Mouse (Mus musculus): ENCODE data around the gene Plagl1. TPM values are rescaled to one million over a fixed set of nuclear protein-coding genes. Genes with fewer than 3 reads are reported as not detected.
"Not testable (repeated sequence)": the region's sequence is repeated elsewhere in the genome, so short reads cannot be mapped to it uniquely, and the experiment has no call there.

The Plagl1 gene
- polyA plus RNA-seq (2016; fragmentation: Nextera tagmentation; extraction: Ambion mirVana) = 64.5 and 88.5 TPM in 2 replicates

DNA sequence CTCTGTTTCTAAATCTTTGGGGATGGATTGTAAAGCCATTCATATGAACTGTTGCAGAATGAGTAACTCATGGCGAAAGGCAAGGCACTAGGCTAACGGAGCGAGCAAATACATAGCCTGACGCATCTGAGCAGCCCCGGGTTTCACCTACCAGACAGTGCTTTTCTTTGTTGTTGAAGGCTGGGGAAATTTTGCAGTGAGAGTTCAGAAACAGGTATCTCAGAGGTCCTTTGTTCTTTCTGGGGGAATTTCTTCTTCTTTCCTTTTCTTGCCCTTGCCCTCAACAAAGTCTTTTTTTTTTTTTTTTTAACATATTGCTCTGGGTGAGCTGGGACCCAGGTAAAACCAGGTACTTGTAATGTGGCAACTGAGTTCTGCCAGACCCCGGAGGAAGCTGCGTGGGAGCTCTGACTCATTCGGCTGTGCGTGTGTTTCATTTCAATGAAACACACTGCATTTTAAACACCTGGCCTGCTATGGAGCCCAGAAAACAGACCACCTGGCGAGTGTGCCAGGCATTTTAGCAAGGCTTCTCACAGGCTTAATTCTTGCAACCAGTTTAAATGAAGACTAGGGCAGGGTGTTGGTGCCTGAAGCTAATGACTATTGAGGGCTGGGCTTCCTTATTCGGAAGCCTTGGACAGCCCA lies at the start of gene Plagl1:
Plagl1 (plus strand) TSS at position 484 of the 648 bp plus-strand sequence.
- Histone ChIP-seq H3K9ac (replicated peaks) (peak within 1 kb of the TSS; percentile 63), H3K4me1 (replicated peaks) (peaks cover 16% of the 10 kb centered on the region), H3K27ac (no peak within 1 kb of the TSS), H3K27me3 (peaks cover 43% of the 10 kb centered on the region), H3K9me3 (no peaks in the 10 kb centered on the region), H3K4me2 (peak within 1 kb of the TSS; percentile 90), H3K4me3 (replicated peaks) (peak within 1 kb of the TSS; percentile 46), H3K36me3 (no peaks in the 10 kb centered on the region)
- 52% methylated on average over 11 of the region's 11 CpGs for WGBS
- ATAC-seq (ENCODE audit: insufficient number of reproducible peaks, insufficient read depth, low FRiP score, low TSS enrichment, low read depth) = no peak

DNA sequence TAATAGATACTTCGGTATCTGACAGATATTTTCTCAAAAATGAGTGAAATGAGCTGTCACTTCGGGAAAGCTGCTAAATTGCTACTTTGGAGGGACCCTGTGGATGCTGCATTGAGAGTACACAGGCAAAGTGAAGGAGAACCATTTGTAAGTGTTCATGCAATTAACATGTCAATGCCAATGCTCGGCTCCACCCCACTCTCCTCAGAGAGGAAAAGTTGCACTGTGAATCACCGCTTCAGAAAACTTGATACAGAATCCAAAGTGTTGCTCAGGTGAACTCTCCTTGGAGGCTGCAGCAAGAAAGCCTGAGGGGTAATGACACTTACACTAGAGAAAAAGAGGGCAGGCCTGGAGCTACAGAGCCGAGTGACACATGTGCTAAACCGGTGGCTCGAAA lies 46.3 kb upstream of the Plagl1 start:
- Histone ChIP-seq H3K4me1 (replicated peaks) (peaks cover 9% of the 10 kb centered on the region), H3K4me2 (no peak overlapping the region), H3K9ac (replicated peaks) (no peak overlapping the region), H3K4me3 (replicated peaks) (no peak overlapping the region), H3K27me3 (no peaks in the 10 kb centered on the region), H3K27ac (no peak overlapping the region), H3K36me3 (peaks cover 15% of the 10 kb centered on the region), H3K9me3 (no peaks in the 10 kb centered on the region)
- 66% methylated on average over 7 of the region's 7 CpGs for WGBS
- ATAC-seq (ENCODE audit: insufficient number of reproducible peaks, insufficient read depth, low FRiP score, low TSS enrichment, low read depth) = no peak

- H3K27ac ChIP-seq = no peak overlapping the region
- no peak overlapping the region for H3K9ac ChIP-seq (replicated peaks)
- WGBS = 31% methylated on average over 4 of the region's 4 CpGs
These were observed 43.7 kb upstream of the Plagl1 start for GRCm38 (mm10) chr10:13016573-13016972.

DNA sequence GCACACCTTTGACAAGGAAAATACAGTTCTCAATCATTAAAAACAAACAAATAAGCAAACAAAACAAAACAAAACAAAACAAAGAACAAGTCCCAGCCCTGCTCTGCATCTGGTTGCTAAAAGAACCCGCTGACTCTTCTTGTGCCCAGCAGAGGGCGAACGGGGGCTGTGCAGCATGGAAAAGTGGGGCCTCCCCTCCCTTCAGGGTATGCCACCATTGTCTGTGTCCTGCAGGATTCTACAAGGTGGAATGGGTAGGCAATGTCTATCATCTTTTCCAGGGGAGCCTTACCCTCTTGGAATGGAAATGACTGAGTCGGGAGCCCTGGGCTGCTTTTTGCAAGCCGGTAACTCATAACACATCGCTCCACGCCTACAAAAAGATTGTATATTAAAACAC lies 41.8 kb upstream of the Plagl1 start:
- H3K27me3 ChIP-seq = no peaks in the 10 kb centered on the region
- no peak overlapping the region for H3K4me2 ChIP-seq
- H3K36me3 ChIP-seq = no peaks in the 10 kb centered on the region
- 66% methylated on average over 7 of the region's 7 CpGs for WGBS
- H3K4me1 ChIP-seq (replicated peaks) = no peaks in the 10 kb centered on the region
- no peaks in the 10 kb centered on the region for H3K9me3 ChIP-seq
- no peak overlapping the region for H3K27ac ChIP-seq
- no peak for ATAC-seq (ENCODE audit: insufficient number of reproducible peaks, insufficient read depth, low FRiP score, low TSS enrichment, low read depth)
- H3K4me3 ChIP-seq (replicated peaks) = no peak overlapping the region
- no peak overlapping the region for H3K9ac ChIP-seq (replicated peaks)

More at GRCm38 (mm10) chr10:13016573-13016972, 43.7 kb upstream of the Plagl1 start:
- Histone ChIP-seq H3K4me2 (no peak overlapping the region), H3K9me3 (no peaks in the 10 kb centered on the region), H3K4me3 (replicated peaks) (no peak overlapping the region), H3K27me3 (no peaks in the 10 kb centered on the region), H3K4me1 (replicated peaks) (no peaks in the 10 kb centered on the region), H3K36me3 (no peaks in the 10 kb centered on the region)
- 0 out of 2 replicates have a peak, but pooled peaks have one; percentile 73 for ATAC-seq (ENCODE audit: insufficient number of reproducible peaks, insufficient read depth, low FRiP score, low TSS enrichment, low read depth)

- Histone ChIP-seq H3K36me3 (no peaks in the 10 kb centered on the region), H3K4me3 (replicated peaks) (no peak overlapping the region), H3K4me1 (replicated peaks) (no peaks in the 10 kb centered on the region), H3K4me2 (no peak overlapping the region), H3K27me3 (no peaks in the 10 kb centered on the region), H3K27ac (no peak overlapping the region), H3K9me3 (no peaks in the 10 kb centered on the region), H3K9ac (replicated peaks) (no peak overlapping the region)
- no peak for ATAC-seq (ENCODE audit: insufficient number of reproducible peaks, insufficient read depth, low FRiP score, low TSS enrichment, low read depth)
- WGBS = 78% methylated on average over 5 of the region's 5 CpGs
These were observed 41.3 kb upstream of the Plagl1 start for GRCm38 (mm10) chr10:13019026-13019425.

- no peaks in the 10 kb centered on the region for H3K4me1 ChIP-seq (replicated peaks)
- H3K4me3 ChIP-seq (replicated peaks) = no peak overlapping the region
- H3K27ac ChIP-seq = no peak overlapping the region
- ATAC-seq (ENCODE audit: insufficient number of reproducible peaks, insufficient read depth, low FRiP score, low TSS enrichment, low read depth) = no peak
- H3K36me3 ChIP-seq = no peaks in the 10 kb centered on the region
- WGBS = 79% methylated on average over 4 of the region's 4 CpGs
- no peaks in the 10 kb centered on the region for H3K27me3 ChIP-seq
- no peak overlapping the region for H3K4me2 ChIP-seq
- H3K9me3 ChIP-seq = no peaks in the 10 kb centered on the region
- no peak overlapping the region for H3K9ac ChIP-seq (replicated peaks)
These were observed 38.2 kb upstream of the Plagl1 start for GRCm38 (mm10) chr10:13022103-13022502.

- H3K36me3 ChIP-seq; H3K4me2 ChIP-seq; H3K4me3 ChIP-seq (replicated peaks); H3K9me3 ChIP-seq; ATAC-seq (ENCODE audit: insufficient number of reproducible peaks, insufficient read depth, low FRiP score, low TSS enrichment, low read depth); H3K27me3 ChIP-seq; H3K9ac ChIP-seq (replicated peaks); H3K27ac ChIP-seq; H3K4me1 ChIP-seq (replicated peaks): not testable (repeated sequence)
- WGBS = 57% methylated on average over 3 of the region's 3 CpGs
These were observed 36.3 kb upstream of the Plagl1 start for GRCm38 (mm10) chr10:13023985-13024384.

DNA sequence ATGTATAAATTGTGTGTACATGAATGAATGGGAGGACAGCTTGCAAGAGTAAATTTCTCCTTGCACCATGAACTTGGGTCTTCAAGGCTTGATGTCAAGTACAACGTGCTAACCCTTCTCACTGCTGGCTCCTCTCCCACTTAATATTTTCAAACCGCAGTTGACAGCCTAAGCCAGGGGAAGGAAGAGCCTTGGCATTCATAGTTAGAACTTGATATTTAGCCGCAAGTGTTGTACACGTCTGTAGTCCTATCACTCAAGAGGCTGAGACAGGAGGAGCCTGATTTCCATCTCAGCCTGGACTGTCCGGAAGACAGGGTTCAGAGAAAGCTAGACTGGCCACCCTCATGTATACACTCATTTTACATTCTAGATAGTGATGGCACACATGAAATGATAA lies 32.6 kb upstream of the Plagl1 start:
- 86% methylated on average over 5 of the region's 5 CpGs for WGBS
- H3K27me3 ChIP-seq = no peaks in the 10 kb centered on the region
- H3K36me3 ChIP-seq = no peaks in the 10 kb centered on the region

DNA sequence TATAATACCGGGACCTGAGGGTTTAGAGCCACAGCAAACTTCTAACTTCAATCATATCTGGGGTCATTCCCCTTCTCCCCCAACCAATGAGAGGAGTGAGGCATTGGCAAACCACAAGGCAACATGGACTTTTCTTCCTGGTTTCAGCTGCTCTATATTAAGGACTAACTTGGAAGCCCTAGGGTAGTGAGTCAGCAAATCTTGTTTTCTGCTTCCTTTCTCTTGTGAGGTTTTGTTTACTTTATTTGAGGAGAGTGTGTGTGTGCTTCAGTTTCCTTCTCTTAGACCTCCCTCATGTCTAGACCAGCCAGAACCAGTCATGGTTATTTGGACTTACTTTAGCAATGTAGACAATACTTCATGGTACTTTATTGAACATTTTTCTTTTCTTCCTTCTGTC lies 32.1 kb upstream of the Plagl1 start:
- 87% methylated on average over 1 of the region's 1 CpGs for WGBS
- Histone ChIP-seq H3K36me3 (no peaks in the 10 kb centered on the region), H3K27me3 (no peaks in the 10 kb centered on the region), H3K4me1 (replicated peaks) (no peaks in the 10 kb centered on the region), H3K27ac (no peak overlapping the region), H3K4me3 (replicated peaks) (no peak overlapping the region), H3K4me2 (no peak overlapping the region), H3K9me3 (no peaks in the 10 kb centered on the region), H3K9ac (replicated peaks) (no peak overlapping the region)
- ATAC-seq (ENCODE audit: insufficient number of reproducible peaks, insufficient read depth, low FRiP score, low TSS enrichment, low read depth) = no peak

More for the DNA sequence above, 32.6 kb upstream of the Plagl1 start:
- Histone ChIP-seq H3K27ac (no peak overlapping the region), H3K4me2 (no peak overlapping the region), H3K4me3 (replicated peaks) (no peak overlapping the region), H3K9me3 (no peaks in the 10 kb centered on the region), H3K9ac (replicated peaks) (no peak overlapping the region), H3K4me1 (replicated peaks) (no peaks in the 10 kb centered on the region)
- no peak for ATAC-seq (ENCODE audit: insufficient number of reproducible peaks, insufficient read depth, low FRiP score, low TSS enrichment, low read depth)

GRCm38 (mm10) chr10:13029416-13029815 lies 30.9 kb upstream of the Plagl1 start:
- no peaks in the 10 kb centered on the region for H3K4me1 ChIP-seq (replicated peaks)
- no peak overlapping the region for H3K4me2 ChIP-seq
- H3K27me3 ChIP-seq = no peaks in the 10 kb centered on the region
- 91% methylated on average over 5 of the region's 5 CpGs for WGBS
- ATAC-seq (ENCODE audit: insufficient number of reproducible peaks, insufficient read depth, low FRiP score, low TSS enrichment, low read depth) = no peak
- H3K4me3 ChIP-seq (replicated peaks) = no peak overlapping the region
- H3K9me3 ChIP-seq = no peaks in the 10 kb centered on the region
- H3K9ac ChIP-seq (replicated peaks) = no peak overlapping the region
- H3K36me3 ChIP-seq = no peaks in the 10 kb centered on the region
- H3K27ac ChIP-seq = no peak overlapping the region

GRCm38 (mm10) chr10:13035270-13035669 lies 25.0 kb upstream of the Plagl1 start:
- H3K4me1 ChIP-seq (replicated peaks) = no peaks in the 10 kb centered on the region
- no peaks in the 10 kb centered on the region for H3K36me3 ChIP-seq
- no peak overlapping the region for H3K4me2 ChIP-seq
- no peaks in the 10 kb centered on the region for H3K27me3 ChIP-seq
- no peak overlapping the region for H3K9ac ChIP-seq (replicated peaks)
- H3K4me3 ChIP-seq (replicated peaks) = no peak overlapping the region
- H3K27ac ChIP-seq = no peak overlapping the region
- ATAC-seq (ENCODE audit: insufficient number of reproducible peaks, insufficient read depth, low FRiP score, low TSS enrichment, low read depth) = no peak
- H3K9me3 ChIP-seq = no peaks in the 10 kb centered on the region
- WGBS = 87% methylated on average over 3 of the region's 3 CpGs

GRCm38 (mm10) chr10:13039637-13040174 lies 20.6 kb upstream of the Plagl1 start:
- ATAC-seq (ENCODE audit: insufficient number of reproducible peaks, insufficient read depth, low FRiP score, low TSS enrichment, low read depth) = no peak
- Histone ChIP-seq H3K4me1 (replicated peaks) (no peaks in the 10 kb centered on the region), H3K9ac (replicated peaks) (no peak overlapping the region), H3K4me2 (no peak overlapping the region), H3K4me3 (replicated peaks) (no peak overlapping the region), H3K36me3 (no peaks in the 10 kb centered on the region), H3K27me3 (no peaks in the 10 kb centered on the region), H3K27ac (no peak overlapping the region), H3K9me3 (no peaks in the 10 kb centered on the region)
- WGBS = 85% methylated on average over 5 of the region's 5 CpGs
